Mouse (Mus musculus) heart, postnatal 0 days (tissue): ENCODE results near the gene Jdp2.

ENCODE experiments used
- CTCF ChIP-seq: IDR thresholded peaks from 2 replicates; pipeline ENCODE4 v1.5.1; 2016; ENCODE audit warnings: antibody characterized with exemption, control low read depth, low read depth
- EP300 ChIP-seq: IDR thresholded peaks from 2 replicates; pipeline ENCODE4 v1.6.1; 2016; ENCODE audit warnings: antibody characterized with exemption, low read depth

GRCm38 (mm10) chr12:85670080-85670479 lies 71.3 kb downstream of the Jdp2 start:
- TF ChIP-seq CTCF: no peak
- no peak for TF ChIP-seq EP300
